19 mouse cellular contexts compared by ENCODE assay signal in the genomic region with DNA sequence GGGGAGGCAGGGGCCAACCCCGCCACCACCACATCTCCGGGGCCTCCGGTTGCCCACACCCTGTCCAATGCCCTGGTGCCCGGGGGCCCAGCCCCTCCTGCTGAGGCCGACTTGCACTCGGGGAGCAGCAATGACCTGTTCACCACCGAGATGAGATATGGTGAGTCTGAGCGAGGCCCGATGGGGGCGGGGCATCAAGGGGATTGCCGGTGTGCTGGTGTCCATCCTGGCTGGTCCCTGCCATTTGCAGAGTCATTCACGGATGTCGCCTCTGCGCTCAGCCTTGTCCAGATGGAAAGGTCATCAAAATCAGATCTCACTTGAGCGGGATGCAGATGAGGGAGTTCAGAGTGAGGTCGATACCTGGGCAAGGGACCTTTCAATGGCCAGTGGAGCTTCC. TPM values are rescaled to one million over a fixed set of nuclear protein-coding genes. Genes with fewer than 3 reads are reported as not detected.
DNase-seq lines count a peak whose midpoint lies in the region; ATAC-seq and TF ChIP-seq lines count a peak whose summit lies in the region.
"Had no signal": no experiment of that assay in that cellular context is flagged by ENCODE, and none has a peak within 500 bp of the region (broad histone marks: within the 10 kb centered on the region; RNA-seq: fewer than 3 reads in every experiment).

No protein-coding gene starts in this region.

- ATAC-seq in hindbrain, postnatal 0 days = no peak
- no peak for ATAC-seq in hindbrain, embryonic 12.5 days (ENCODE audit: low FRiP score)
- ATAC-seq: activated CD4-positive, CD25-positive, alpha-beta regulatory T cell, adult 4 months; CD4-positive, CD25-positive, alpha-beta regulatory T cell, adult 4 months; forebrain, embryonic 13.5 days; forebrain, embryonic 15.5 days; forebrain, postnatal 0 days; Patski had no signal

- TF ChIP-seq CTCF in cerebellum, adult 2 months (IDR thresholded peaks at IDR 0.05; ENCODE audit: borderline replicate concordance, insufficient read depth, low read depth, low read length) = no peak
- no peak for TF ChIP-seq CTCF in hindbrain, postnatal 0 days (IDR thresholded peaks at IDR 0.05; ENCODE audit: low read depth)
- no peak for TF ChIP-seq CTCF in left cerebral cortex, adult 2 months (IDR thresholded peaks at IDR 0.05)

- no peaks in the 10 kb centered on the region for H3K9me3 ChIP-seq in hindbrain, postnatal 0 days (ENCODE audit: low read length)
- no peaks in the 10 kb centered on the region for H3K9me3 ChIP-seq in hindbrain, embryonic 12.5 days (replicated peaks)
- H3K9me3 ChIP-seq: embryonic facial prominence, embryonic 10.5 days; embryonic facial prominence, embryonic 12.5 days; forebrain, embryonic 13.5 days; forebrain, embryonic 15.5 days had no signal

- H3K36me3 ChIP-seq in hindbrain, postnatal 0 days (ENCODE audit: insufficient read depth, low read length) = peaks cover 3% of the 10 kb centered on the region; the same call in 1 of the 2 replicates
- H3K36me3 ChIP-seq in hindbrain, embryonic 12.5 days = peaks cover 18% of the 10 kb centered on the region

- H3K27ac ChIP-seq in cerebellum, adult 2 months (ENCODE audit: insufficient read depth, low read length) = no peak overlapping the region
- peak overlapping the region; percentile 64; the same call in 1 of the 2 replicates for H3K27ac ChIP-seq in hindbrain, postnatal 0 days
- H3K27ac ChIP-seq in hindbrain, embryonic 12.5 days = no peak overlapping the region
- peak overlapping the region; percentile 83 for H3K27ac ChIP-seq in left cerebral cortex, adult 2 months
- H3K27ac ChIP-seq: embryonic facial prominence, embryonic 10.5 days; embryonic facial prominence, embryonic 12.5 days; forebrain, embryonic 13.5 days; forebrain, embryonic 15.5 days had no signal

- DNase-seq in cerebellum, adult 11-12 months = peak; percentile 38
- DNase-seq in cerebellum, adult 2 months = no peak
- DNase-seq in cerebellum, postnatal 14 days = peak; percentile 50 to 57
- no peak for DNase-seq in cerebellum, adult 18-20 months
- DNase-seq in hindbrain, postnatal 0 days (ENCODE audit: low spot score) = no peak
- no peak for DNase-seq in left cerebral cortex, adult 2 months (ENCODE audit: extremely low spot score in 1 of 2, low spot score in 2 of 2)
- no peak for DNase-seq in left cerebral cortex, adult 18-20 months (ENCODE audit: low spot score in 2 of 2)
- DNase-seq: B cell, adult 2 months; embryo, embryonic 11 days; forebrain, postnatal 0 days had no signal

- peaks cover 50% of the 10 kb centered on the region for H3K4me1 ChIP-seq in cerebellum, adult 2 months (ENCODE audit: control insufficient read depth, insufficient read depth, low read length)
- H3K4me1 ChIP-seq in hindbrain, postnatal 0 days (ENCODE audit: insufficient read depth, low read length) = peaks cover 33% of the 10 kb centered on the region
- H3K4me1 ChIP-seq in hindbrain, embryonic 12.5 days = peaks cover 28% of the 10 kb centered on the region

- no peaks in the 10 kb centered on the region for H3K27me3 ChIP-seq in cerebellum, adult 2 months (ENCODE audit: control insufficient read depth, insufficient read depth, low read length)
- H3K27me3 ChIP-seq in hindbrain, postnatal 0 days (ENCODE audit: insufficient read depth, low read length) = no peaks in the 10 kb centered on the region
- peaks cover 39% of the 10 kb centered on the region for H3K27me3 ChIP-seq in hindbrain, embryonic 12.5 days
- H3K27me3 ChIP-seq: forebrain, embryonic 13.5 days; forebrain, embryonic 15.5 days; Patski had no signal

- intact Hi-C loops in left cerebral cortex, adult 2 months (cut with DNase I) = no loop called here

- TF ChIP-seq POLR2A in cerebellum, adult 2 months (IDR thresholded peaks at IDR 0.05; ENCODE audit: borderline replicate concordance, insufficient read depth, low read length) = no peak

- H3K4me3 ChIP-seq in cerebellum, adult 2 months (replicated peaks; ENCODE audit: insufficient read depth, low read depth, low read length) = no peak overlapping the region
- H3K4me3 ChIP-seq in hindbrain, postnatal 0 days (ENCODE audit: low read length) = no peak overlapping the region
- H3K4me3 ChIP-seq in hindbrain, embryonic 12.5 days = no peak overlapping the region
- H3K4me3 ChIP-seq in left cerebral cortex, adult 2 months = no peak overlapping the region
- H3K4me3 ChIP-seq: embryonic facial prominence, embryonic 10.5 days; embryonic facial prominence, embryonic 12.5 days; forebrain, embryonic 13.5 days; forebrain, embryonic 15.5 days had no signal

- 58% methylated on average over 16 of the region's 16 CpGs for WGBS in cerebellum, adult 2 months
- WGBS in hindbrain, postnatal 0 days = 86% methylated on average over 16 of the region's 16 CpGs
- 78% methylated on average over 16 of the region's 16 CpGs for WGBS in hindbrain, embryonic 12.5 days

- H3K4me2 ChIP-seq in hindbrain, postnatal 0 days (ENCODE audit: low read depth, low read length) = no peak overlapping the region
- H3K4me2 ChIP-seq in hindbrain, embryonic 12.5 days (replicated peaks) = no peak overlapping the region
- H3K4me2 ChIP-seq: embryonic facial prominence, embryonic 12.5 days; forebrain, embryonic 13.5 days; forebrain, embryonic 15.5 days had no signal

- H3K9ac ChIP-seq in hindbrain, postnatal 0 days (replicated peaks; ENCODE audit: low read length) = no peak overlapping the region
- H3K9ac ChIP-seq in hindbrain, embryonic 12.5 days = no peak overlapping the region
- H3K9ac ChIP-seq: embryonic facial prominence, embryonic 12.5 days; forebrain, embryonic 13.5 days; forebrain, embryonic 15.5 days; forebrain, postnatal 0 days had no signal

RNA-seq across cellular contexts. Expression of a gene that starts 8.1 kb away (rescaled TPM):
- polyA plus RNA-seq in cerebellum, adult 2 months (2012; rRNA removed) = 116 and 130 TPM in 2 replicates
- total RNA-seq in hindbrain, postnatal 0 days (2014; rRNA removed) = 306 and 313 TPM in 2 replicates
- polyA plus RNA-seq in hindbrain, postnatal 0 days (2015; fragmentation: Nextera tagmentation; extraction: Ambion mirVana) = 14.3 and 15.9 TPM in 2 replicates
- 10.3 and 12.6 TPM in 2 replicates for polyA plus RNA-seq in hindbrain, embryonic 12.5 days (2016; fragmentation: Nextera tagmentation; extraction: Ambion mirVana)
- total RNA-seq in left cerebral cortex, adult 2 months (2021) = 100 to 1,000 TPM; 422 to 424 TPM
- total RNA-seq in left cerebral cortex, adult 18-20 months (2021) = 100 to 1,000 TPM; 366 to 382 TPM

RNA-seq across cellular contexts. Expression of a gene that starts 54.9 kb away (rescaled TPM):
- 36.4 and 44.3 TPM in 2 replicates for polyA plus RNA-seq in cerebellum, adult 2 months (2012; rRNA removed)
- 19.9 and 21.5 TPM in 2 replicates for total RNA-seq in hindbrain, postnatal 0 days (2014; rRNA removed)
- polyA plus RNA-seq in hindbrain, postnatal 0 days (2015; fragmentation: Nextera tagmentation; extraction: Ambion mirVana) = 13.1 and 13.8 TPM in 2 replicates
- 29.8 and 32.5 TPM in 2 replicates for polyA plus RNA-seq in hindbrain, embryonic 12.5 days (2016; fragmentation: Nextera tagmentation; extraction: Ambion mirVana)
- 10 to 100 TPM; 16.2 to 20.1 TPM for total RNA-seq in left cerebral cortex, adult 2 months (2021)
- total RNA-seq in left cerebral cortex, adult 18-20 months (2021) = 10 to 100 TPM; 14.6 to 15.8 TPM
- total RNA-seq: CH12.LX had no signal
- polyA plus RNA-seq: activated CD4-positive, CD25-positive, alpha-beta regulatory T cell, adult 4 months; CD4-positive, CD25-positive, alpha-beta regulatory T cell, adult 4 months had no signal

Comparison
In these comparisons a context has a peak if more than half of its experiments do, and no peak if none do; other contexts are left out.
1. DNase-seq: peak in cerebellum, adult 11-12 months (single experiment) and cerebellum, postnatal 14 days (2 of 2); none in cerebellum, adult 2 months (0 of 2), cerebellum, adult 18-20 months (0 of 2), hindbrain, postnatal 0 days (single experiment), left cerebral cortex, adult 2 months (0 of 2) and left cerebral cortex, adult 18-20 months (0 of 2).
2. H3K27ac ChIP-seq: peak in hindbrain, postnatal 0 days (single experiment) and left cerebral cortex, adult 2 months (single experiment); none in cerebellum, adult 2 months (single experiment) and hindbrain, embryonic 12.5 days (single experiment).